In genomic region chr12:38832981-38833380, GRCm38 (mm10) we compare ENCODE assay signal across 28 mouse cellular contexts. TPM values are rescaled to one million over a fixed set of nuclear protein-coding genes. Genes with fewer than 3 reads are reported as not detected.
DNase-seq lines count a peak whose midpoint lies in the region; ATAC-seq and TF ChIP-seq lines count a peak whose summit lies in the region.
"Had no signal": no experiment of that assay in that cellular context is flagged by ENCODE, and none has a peak within 500 bp of the region (broad histone marks: within the 10 kb centered on the region; RNA-seq: fewer than 3 reads in every experiment).

No protein-coding gene starts in this region.

- H3K4me1 ChIP-seq in bone marrow macrophage, adult 2 months (ENCODE audit: control insufficient read depth, insufficient read depth, low read length): peaks cover 10% of the 10 kb centered on the region
- H3K4me1 ChIP-seq: heart, embryonic 10.5 days; hindbrain, embryonic 13.5 days; liver, embryonic 13.5 days; megakaryocyte, embryonic 14.5 days; midbrain, embryonic 12.5 days; neural tube, embryonic 12.5 days; stomach, embryonic 15.5 days had no signal

- ATAC-seq in cerebellum, adult (ENCODE audit: insufficient number of reproducible peaks, low FRiP score, low TSS enrichment): peak; percentile 98
- ATAC-seq: CD4-positive, CD25-positive, alpha-beta regulatory T cell, adult 4 months; forebrain, embryonic 16.5 days; lung, postnatal 0 days had no signal

- TF ChIP-seq CTCF in bone marrow macrophage, adult 2 months (IDR thresholded peaks at IDR 0.05; ENCODE audit: low read depth, low read length): no peak

- TF ChIP-seq POLR2A in bone marrow macrophage, adult 2 months (IDR thresholded peaks at IDR 0.05; ENCODE audit: borderline replicate concordance, low read depth, low read length): no peak

- H3K4me3 ChIP-seq in bone marrow macrophage, adult 2 months (ENCODE audit: insufficient read depth, low read length): no peak overlapping the region
- H3K4me3 ChIP-seq: embryonic facial prominence, embryonic 13.5 days; forebrain, embryonic 10.5 days; gastrocnemius, adult 2 months; heart, embryonic 10.5 days; hindbrain, embryonic 13.5 days; left cerebral cortex, adult 2 months; liver, embryonic 13.5 days; megakaryocyte, embryonic 14.5 days; midbrain, embryonic 12.5 days; myocyte; neural tube, embryonic 12.5 days; stomach, embryonic 15.5 days had no signal

- peak; percentile 95 for DNase-seq in cerebellum, adult 8-10 months
- DNase-seq in cerebellum, postnatal 25 days: peak; percentile 93 to 94
- no peak for DNase-seq in kidney, postnatal 14 days
- DNase-seq in thymus, postnatal 14 days: no peak
- DNase-seq in layer of hippocampus, postnatal 36 days: no peak
- DNase-seq: adrenal gland, postnatal 36 days; gastrocnemius, adult 2 months; heart, postnatal 4 days; kidney, adult 11 months; liver, embryonic 13.5 days; lung, adult 18-20 months; lung, postnatal 4 days had no signal

- 0 out of 2 replicates have a peak overlapping the region, but pooled peaks have one; percentile 9 for H3K27ac ChIP-seq in bone marrow macrophage, adult 2 months (ENCODE audit: insufficient read depth, low read depth, low read length)
- H3K27ac ChIP-seq: embryonic facial prominence, embryonic 13.5 days; forebrain, embryonic 10.5 days; gastrocnemius, adult 2 months; heart, embryonic 10.5 days; hindbrain, embryonic 13.5 days; left cerebral cortex, adult 2 months; liver, embryonic 13.5 days; midbrain, embryonic 12.5 days; neural tube, embryonic 12.5 days; stomach, embryonic 15.5 days had no signal

RNA-seq across cellular contexts. Expression of gene Etv1, which starts 53.8 kb away (rescaled TPM):
- 3.9 and 4.8 TPM in 2 replicates for polyA plus RNA-seq in bone marrow macrophage, adult 2 months (2012; ENCODE audit: insufficient read depth, insufficient read length, missing spikeins)
- 10 to 100 TPM; 87.4 to 93.5 TPM for total RNA-seq in layer of hippocampus, postnatal 36 days (2021)
- total RNA-seq: granulocyte monocyte progenitor cell, adult 5-6 weeks had no signal

Comparison
In these comparisons a context has a peak if more than half of its experiments do, and no peak if none do; other contexts are left out.
1. DNase-seq: peak in cerebellum, adult 8-10 months (single experiment) and cerebellum, postnatal 25 days (2 of 2); none in kidney, postnatal 14 days (single experiment), thymus, postnatal 14 days (single experiment) and layer of hippocampus, postnatal 36 days (0 of 2).